In genomic region chr3:62339516-62340051, GRCm38 (mm10) we compare ENCODE assay signal across 8 mouse cellular contexts. TPM values are rescaled to one million over a fixed set of nuclear protein-coding genes. Genes with fewer than 3 reads are reported as not detected.
DNase-seq lines count a peak whose midpoint lies in the region; ATAC-seq and TF ChIP-seq lines count a peak whose summit lies in the region.

No protein-coding gene starts in this region.

- peaks cover 30% of the 10 kb centered on the region for H3K27me3 ChIP-seq in embryonic facial prominence, embryonic 10.5 days (replicated peaks; ENCODE audit: low read depth, poor library complexity, severe bottlenecking)
- H3K27me3 ChIP-seq in heart, embryonic 12.5 days (replicated peaks): no peaks in the 10 kb centered on the region; the same call in 1 of the 2 replicates
- no peaks in the 10 kb centered on the region for H3K27me3 ChIP-seq in kidney, embryonic 14.5 days (ENCODE audit: control insufficient read depth, insufficient read depth, low read length)
- H3K27me3 ChIP-seq in lung, postnatal 0 days (replicated peaks; ENCODE audit: insufficient read depth, low read length): no peaks in the 10 kb centered on the region

- H3K4me1 ChIP-seq in embryonic facial prominence, embryonic 10.5 days: peaks cover 23% of the 10 kb centered on the region
- H3K4me1 ChIP-seq in heart, embryonic 12.5 days (replicated peaks): peaks cover 8% of the 10 kb centered on the region; the same call in 1 of the 2 replicates
- peaks cover 17% of the 10 kb centered on the region for H3K4me1 ChIP-seq in kidney, embryonic 14.5 days (ENCODE audit: control insufficient read depth, insufficient read depth, low read length)
- peaks cover 6% of the 10 kb centered on the region; the same call in 1 of the 2 replicates for H3K4me1 ChIP-seq in lung, postnatal 0 days (ENCODE audit: insufficient read depth, low read depth, low read length)

- no peaks in the 10 kb centered on the region for H3K36me3 ChIP-seq in embryonic facial prominence, embryonic 10.5 days (replicated peaks)
- H3K36me3 ChIP-seq in heart, embryonic 12.5 days: no peaks in the 10 kb centered on the region
- H3K36me3 ChIP-seq in kidney, embryonic 14.5 days (ENCODE audit: control insufficient read depth, insufficient read depth, low read length): no peaks in the 10 kb centered on the region; the same call in 1 of the 2 replicates
- peaks cover 6% of the 10 kb centered on the region; the same call in 1 of the 2 replicates for H3K36me3 ChIP-seq in lung, postnatal 0 days (ENCODE audit: insufficient read depth, low read length)

- peak overlapping the region; percentile 86 for H3K27ac ChIP-seq in embryonic facial prominence, embryonic 10.5 days (replicated peaks)
- no peak overlapping the region for H3K27ac ChIP-seq in heart, embryonic 12.5 days (ENCODE audit: poor library complexity, severe bottlenecking)
- H3K27ac ChIP-seq in kidney, embryonic 14.5 days (ENCODE audit: low read depth, low read length): peak overlapping the region; percentile 83
- H3K27ac ChIP-seq in lung, postnatal 0 days (ENCODE audit: low read length): peak overlapping the region; percentile 90

- peak; percentile 56 for ATAC-seq in heart, embryonic 12.5 days (ENCODE audit: insufficient number of reproducible peaks, low FRiP score)
- peak; percentile 76 for ATAC-seq in kidney, embryonic 14.5 days (ENCODE audit: low FRiP score, low TSS enrichment)
- peak; percentile 61 for ATAC-seq in lung, postnatal 0 days

- peak overlapping the region; percentile 71 for H3K9ac ChIP-seq in heart, embryonic 12.5 days
- peak overlapping the region; percentile 69 for H3K9ac ChIP-seq in kidney, embryonic 14.5 days (ENCODE audit: low read depth, low read length)
- peak overlapping the region; percentile 79 for H3K9ac ChIP-seq in lung, postnatal 0 days (replicated peaks; ENCODE audit: low read depth)

- peak overlapping the region; percentile 81 for H3K4me3 ChIP-seq in embryonic facial prominence, embryonic 10.5 days
- H3K4me3 ChIP-seq in heart, embryonic 12.5 days: peak overlapping the region; percentile 78
- peak overlapping the region; percentile 75 for H3K4me3 ChIP-seq in kidney, embryonic 14.5 days (ENCODE audit: low read length)
- H3K4me3 ChIP-seq in lung, postnatal 0 days (ENCODE audit: low read depth, low read length): peak overlapping the region; percentile 81

- H3K9me3 ChIP-seq in embryonic facial prominence, embryonic 10.5 days: no peaks in the 10 kb centered on the region
- H3K9me3 ChIP-seq in heart, embryonic 12.5 days (replicated peaks): no peaks in the 10 kb centered on the region
- no peaks in the 10 kb centered on the region for H3K9me3 ChIP-seq in kidney, embryonic 14.5 days (ENCODE audit: control insufficient read depth, low read length)
- H3K9me3 ChIP-seq in lung, postnatal 0 days (ENCODE audit: low read length): no peaks in the 10 kb centered on the region

- peak overlapping the region; percentile 94 for H3K4me2 ChIP-seq in heart, embryonic 12.5 days
- peak overlapping the region; percentile 75 for H3K4me2 ChIP-seq in kidney, embryonic 14.5 days (replicated peaks; ENCODE audit: low read depth, low read length)
- peak overlapping the region; percentile 79 for H3K4me2 ChIP-seq in lung, postnatal 0 days (replicated peaks; ENCODE audit: low read depth, low read length)

- intact Hi-C loops in left cerebral cortex, postnatal 25 days (cut with DNase I): loop anchor here (5.0 kb wide), 2 partner anchors 118 to 122 kb away; no protein-coding TSS in a partner anchor

- DNase-seq in left cerebral cortex, postnatal 25 days (ENCODE audit: low spot score in 2 of 2): peak; percentile 7 to 26
- no peak for DNase-seq in left cerebral cortex, adult 11 months (ENCODE audit: low spot score)
- peak; percentile 68 for DNase-seq in embryonic facial prominence, embryonic 10.5 days (ENCODE audit: low spot score)
- DNase-seq in lung, postnatal 0 days (ENCODE audit: low spot score): peak; percentile 62
- DNase-seq in retina, adult 2 months (ENCODE audit: low read depth, low spot score): peak; percentile 33
- no peak for DNase-seq in frontal cortex, postnatal 36 days (ENCODE audit: low spot score in 2 of 2)

- TF ChIP-seq CTCF in lung, postnatal 0 days (IDR thresholded peaks at IDR 0.05): peak; percentile 43

- TF ChIP-seq EP300 in lung, postnatal 0 days (IDR thresholded peaks at IDR 0.05): no peak

- WGBS in embryonic facial prominence, embryonic 10.5 days: under 1% methylated on average over 53 of the region's 53 CpGs
- under 1% methylated on average over 53 of the region's 53 CpGs for WGBS in heart, embryonic 12.5 days
- under 1% methylated on average over 50 of the region's 53 CpGs for WGBS in kidney, embryonic 14.5 days
- WGBS in lung, postnatal 0 days: 2% methylated on average over 53 of the region's 53 CpGs

RNA-seq across cellular contexts. Expression of gene Arhgef26, which starts 1.4 kb away (rescaled TPM):
- 10 to 100 TPM; 22.7 to 27.4 TPM for total RNA-seq in left cerebral cortex, postnatal 25 days (2021)
- 6.9 and 8.2 TPM in 2 replicates for polyA plus RNA-seq in embryonic facial prominence, embryonic 10.5 days (2016; fragmentation: Nextera tagmentation; extraction: Ambion mirVana)
- 6.7 and 7.8 TPM in 2 replicates for polyA plus RNA-seq in heart, embryonic 12.5 days (2016; fragmentation: Nextera tagmentation; extraction: Ambion mirVana)
- polyA plus RNA-seq in kidney, embryonic 14.5 days (2014; fragmentation: Nextera tagmentation; extraction: Ambion mirVana): 8.5 and 11.4 TPM in 2 replicates
- 34.4 and 36.9 TPM in 2 replicates for polyA plus RNA-seq in lung, postnatal 0 days (2015; fragmentation: Nextera tagmentation; extraction: Ambion mirVana)

Comparison
In these comparisons a context has a peak if more than half of its experiments do, and no peak if none do; other contexts are left out.
1. DNase-seq: peak in left cerebral cortex, postnatal 25 days (2 of 2), embryonic facial prominence, embryonic 10.5 days (single experiment), lung, postnatal 0 days (single experiment) and retina, adult 2 months (single experiment); none in left cerebral cortex, adult 11 months (single experiment) and frontal cortex, postnatal 36 days (0 of 2).
2. Peak in every context shown above with its lines, with median percentiles within 50 percentile points of each other: H3K4me3 ChIP-seq, ATAC-seq, H3K4me2 ChIP-seq and H3K9ac ChIP-seq.